Mouse (Mus musculus): ENCODE data around the gene Sytl3. TPM values are rescaled to one million over a fixed set of nuclear protein-coding genes. Genes with fewer than 3 reads are reported as not detected.

The Sytl3 gene
- total and polyA plus RNA-seq, 3 experiments = 27.6 to 73.2 (median 59.3) TPM

- H3K79me2 ChIP-seq (replicated peaks; ENCODE audit: control insufficient read depth, extremely low read depth, insufficient read depth, poor library complexity, severe bottlenecking) = peaks cover 4% of the 10 kb centered on the region; the same call in 1 of the 2 replicates
- peaks cover 0 to 19% of the 10 kb centered on the region in 2 experiments; a peak in 2 of 4 replicates for H3K4me1 ChIP-seq (ENCODE audit: control insufficient read depth in 1 of 2, insufficient read depth in 2 of 2)
- in situ Hi-C loops (cut with MboI; ENCODE audit: low pct_ligation_motif_present, low pct_unique_long_range_greater_than_20kb, low sequenced_read_pairs) (no loop called here), dilution Hi-C loops (cut with MboI; ENCODE audit: extremely low pct_ligation_motif_present, extremely low pct_unique_long_range_greater_than_20kb, low sequenced_read_pairs) (no loop called here)
- no peak for DNase-seq (ENCODE audit: extremely low read depth)
- no peak for TF ChIP-seq RAD21 (IDR thresholded peaks at IDR 0.05; ENCODE audit: low read depth, low read length)
- TF ChIP-seq CHD1 (IDR thresholded peaks at IDR 0.05; ENCODE audit: low read depth, low read length) = no peak
- no peak for TF ChIP-seq MEF2A (IDR thresholded peaks at IDR 0.05; ENCODE audit: borderline replicate concordance, low read depth, low read length)
- no peak for TF ChIP-seq ZKSCAN1 (IDR thresholded peaks at IDR 0.05; ENCODE audit: borderline replicate concordance, low read depth, low read length)
- TF ChIP-seq ZNF384 (IDR thresholded peaks at IDR 0.05; ENCODE audit: low read depth, low read length) = no peak
- no peak for TF ChIP-seq SMC3 (IDR thresholded peaks at IDR 0.05; ENCODE audit: low read depth, low read length)
- TF ChIP-seq NELFE (IDR thresholded peaks at IDR 0.05; ENCODE audit: low read depth, low read length) = no peak
- no peak for TF ChIP-seq HCFC1 (IDR thresholded peaks at IDR 0.05; ENCODE audit: low read depth, low read length)
- no peak for TF ChIP-seq EP300 (IDR thresholded peaks at IDR 0.05; ENCODE audit: low read length)
- TF ChIP-seq RCOR1 (conservative IDR thresholded peaks at IDR 0.05; ENCODE audit: low read depth, low read length) = no peak
- no peak for TF ChIP-seq POLR2AphosphoS2 (IDR thresholded peaks at IDR 0.05; ENCODE audit: low read depth, low read length)
- no peak for TF ChIP-seq USF2 (conservative IDR thresholded peaks at IDR 0.05; ENCODE audit: low read depth, low read length)
- no peak for TF ChIP-seq SIN3A (IDR thresholded peaks at IDR 0.05; ENCODE audit: low read length)
- TF ChIP-seq CHD2 (IDR thresholded peaks at IDR 0.05; ENCODE audit: low read length) = no peak
- TF ChIP-seq JUN (IDR thresholded peaks at IDR 0.05; ENCODE audit: insufficient read depth, low read depth, low read length) = no peak
- no peak for TF ChIP-seq NRF1 (IDR thresholded peaks at IDR 0.05; ENCODE audit: low read depth, low read length)
- TF ChIP-seq ETS1 (conservative IDR thresholded peaks at IDR 0.05; ENCODE audit: low read depth, low read length) = no peak
- no peak for TF ChIP-seq MAZ (IDR thresholded peaks at IDR 0.05; ENCODE audit: low read depth, low read length)
- TF ChIP-seq PAX5 (IDR thresholded peaks at IDR 0.05; ENCODE audit: low read length) = no peak
- H3K36me3 ChIP-seq (replicated peaks in 1 of 2; ENCODE audit: control insufficient read depth in 1 of 2, insufficient read depth in 1 of 2, low read length in 1 of 2) = peaks cover 88 to 96% of the 10 kb centered on the region in 2 experiments
- H3K4me3 ChIP-seq (replicated peaks in 1 of 3; ENCODE audit: low read depth in 2 of 3, low read length in 2 of 3, poor library complexity in 1 of 3) = no peak overlapping the region
- H3K27ac ChIP-seq (ENCODE audit: insufficient read depth, low read depth) = no peak overlapping the region
- H3K9ac ChIP-seq (ENCODE audit: insufficient read depth, low read depth) = no peak overlapping the region
- no peaks in the 10 kb centered on the region for H3K9me3 ChIP-seq (replicated peaks; ENCODE audit: low read length)
- H3K27me3 ChIP-seq (replicated peaks) = no peaks in the 10 kb centered on the region
- no peak overlapping the region for H3K4me2 ChIP-seq (ENCODE audit: insufficient read depth, low read depth, poor library complexity, severe bottlenecking)
Observed at GRCm38 (mm10) chr17:6752375-6752774, 93.5 kb downstream of the Sytl3 start.

DNA sequence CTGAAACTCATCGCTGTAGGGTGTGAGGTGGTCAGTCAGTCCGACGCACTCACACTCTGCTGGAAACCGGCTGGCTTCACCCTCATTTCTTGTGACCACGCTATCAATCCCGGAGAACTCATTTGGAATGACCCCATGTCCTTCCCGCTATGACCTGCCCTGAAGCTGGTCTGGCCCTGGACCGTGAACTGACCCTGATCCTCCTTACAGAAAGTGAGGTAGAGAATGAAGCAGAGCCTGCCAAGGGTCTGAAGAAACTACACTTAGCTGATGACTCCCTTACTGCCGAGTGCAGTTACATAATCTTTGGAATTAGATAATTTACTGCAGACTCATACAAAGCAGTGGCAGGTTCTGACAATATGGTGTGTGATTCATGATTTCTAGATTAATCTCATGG is 96.3 kb downstream of the Sytl3 start:
- peaks cover 11 to 42% of the 10 kb centered on the region in 2 experiments for H3K4me1 ChIP-seq (ENCODE audit: control insufficient read depth in 1 of 2, insufficient read depth in 2 of 2)
- H3K36me3 ChIP-seq (replicated peaks in 1 of 2; ENCODE audit: control insufficient read depth in 1 of 2, insufficient read depth in 1 of 2, low read length in 1 of 2) = peaks cover 80 to 95% of the 10 kb centered on the region in 2 experiments
- H3K79me2 ChIP-seq (replicated peaks; ENCODE audit: control insufficient read depth, extremely low read depth, insufficient read depth, poor library complexity, severe bottlenecking) = peaks cover 24% of the 10 kb centered on the region
- H3K4me3 ChIP-seq (replicated peaks in 1 of 3; ENCODE audit: low read depth in 2 of 3, low read length in 2 of 3, poor library complexity in 1 of 3) = no peak overlapping the region
- no peak overlapping the region for H3K9ac ChIP-seq (ENCODE audit: insufficient read depth, low read depth)
- no peak for TF ChIP-seq POLR2A (IDR thresholded peaks at IDR 0.05; ENCODE audit: low read depth, low read length)
- no peak for TF ChIP-seq GABPA (IDR thresholded peaks at IDR 0.05; ENCODE audit: insufficient replicate concordance, low read depth, low read length)
- TF ChIP-seq NRF1 (IDR thresholded peaks at IDR 0.05; ENCODE audit: low read depth, low read length) = no peak
- no peak for TF ChIP-seq TCF12 (IDR thresholded peaks at IDR 0.05; ENCODE audit: low read depth, low read length)
- no peak for TF ChIP-seq RAD21 (IDR thresholded peaks at IDR 0.05; ENCODE audit: low read depth, low read length)
- TF ChIP-seq USF2 (conservative IDR thresholded peaks at IDR 0.05; ENCODE audit: low read depth, low read length) = no peak
- no peak for TF ChIP-seq HCFC1 (IDR thresholded peaks at IDR 0.05; ENCODE audit: low read depth, low read length)
- TF ChIP-seq ZC3H11A (IDR thresholded peaks at IDR 0.05; ENCODE audit: low read depth, low read length) = no peak
- no peak for TF ChIP-seq TBP (conservative IDR thresholded peaks at IDR 0.05; ENCODE audit: low read depth, low read length)
- TF ChIP-seq PAX5 (IDR thresholded peaks at IDR 0.05; ENCODE audit: low read length) = no peak
- no peak for TF ChIP-seq JUN (IDR thresholded peaks at IDR 0.05; ENCODE audit: insufficient read depth, low read depth, low read length)
- TF ChIP-seq MAX (IDR thresholded peaks at IDR 0.05; ENCODE audit: low read length) = no peak
- no peak for TF ChIP-seq USF1 (IDR thresholded peaks at IDR 0.05; ENCODE audit: low read depth, low read length)
- no peak for TF ChIP-seq POLR2AphosphoS2 (IDR thresholded peaks at IDR 0.05; ENCODE audit: low read depth, low read length)
- TF ChIP-seq CHD2 (IDR thresholded peaks at IDR 0.05; ENCODE audit: low read length) = no peak
- no peak for TF ChIP-seq BHLHE40 (IDR thresholded peaks at IDR 0.05; ENCODE audit: low read depth, low read length)
- H3K27ac ChIP-seq (ENCODE audit: insufficient read depth, low read depth) = no peak overlapping the region
- dilution Hi-C loops (cut with MboI; ENCODE audit: extremely low pct_ligation_motif_present, extremely low pct_unique_long_range_greater_than_20kb, low sequenced_read_pairs) = no loop called here
- H3K27me3 ChIP-seq (replicated peaks) = no peaks in the 10 kb centered on the region
- H3K4me2 ChIP-seq (ENCODE audit: insufficient read depth, low read depth, poor library complexity, severe bottlenecking) = no peak overlapping the region
- H3K9me3 ChIP-seq (replicated peaks; ENCODE audit: low read length) = no peaks in the 10 kb centered on the region
- no peak for DNase-seq (ENCODE audit: extremely low read depth)
- in situ Hi-C loops (cut with MboI; ENCODE audit: low pct_ligation_motif_present, low pct_unique_long_range_greater_than_20kb, low sequenced_read_pairs) = no loop called here

Data from CH12.LX (cell line).